Mouse (Mus musculus) testis, adult 2 months (tissue): ENCODE data around the gene Tex22. TPM values are rescaled to one million over a fixed set of nuclear protein-coding genes. Genes with fewer than 3 reads are reported as not detected.

Experiments used
- H3K27ac ChIP-seq: fragments of 200-500 bp; 2 replicates; pipeline ENCODE4 v1.5.1; 2012; ENCODE audit warnings: low read depth, low read length; ENCODE audit not compliant: control insufficient read depth, insufficient read depth
- H3K27me3 ChIP-seq: fragments of 200-500 bp; 2 replicates; pipeline ENCODE4 v1.6.1; 2012; ENCODE audit warnings: mild to moderate bottlenecking, low read length, moderate library complexity; ENCODE audit not compliant: control insufficient read depth, insufficient read depth
- H3K36me3 ChIP-seq: fragments of 200-500 bp; 2 replicates; pipeline ENCODE4 v1.6.1; 2012; ENCODE audit warnings: mild to moderate bottlenecking, low read length; ENCODE audit not compliant: control insufficient read depth, insufficient read depth
- H3K4me1 ChIP-seq: fragments of 200-500 bp; 2 replicates; pipeline ENCODE4 v1.6.1; 2012; ENCODE audit warnings: low read length; ENCODE audit not compliant: control insufficient read depth, insufficient read depth
- H3K4me3 ChIP-seq: fragments of 200-500 bp; 2 replicates; pipeline ENCODE4 v1.5.1; 2012; ENCODE audit warnings: low read depth, mild to moderate bottlenecking, low read length, moderate library complexity, mixed read lengths; ENCODE audit not compliant: control insufficient read depth
- CTCF ChIP-seq: fragments of 200-500 bp; IDR thresholded peaks from 2 replicates; pipeline ENCODE4 v1.5.1; 2012; ENCODE audit warnings: low read depth, mild to moderate bottlenecking, inconsistent platforms, low read length, moderate library complexity; ENCODE audit not compliant: control insufficient read depth, insufficient read depth, insufficient replicate concordance
- POLR2A ChIP-seq: fragments of 200-500 bp; IDR thresholded peaks from 2 replicates; pipeline ENCODE4 v1.6.1; 2012; ENCODE audit warnings: low read depth, mild to moderate bottlenecking, inconsistent platforms, low read length, moderate library complexity; ENCODE audit not compliant: control insufficient read depth
- polyA plus RNA-seq: library from polyadenylated mRNA; depleted of rRNA; stranded (reverse); fragments of >200 nt; gene quantifications from 2 replicates; pipeline ENCODE4 v1.2.3, GENCODE M21; 2012; rRNA removed

Tex22 gene
- 451 and 544 TPM in 2 replicates for polyA plus RNA-seq

DNA sequence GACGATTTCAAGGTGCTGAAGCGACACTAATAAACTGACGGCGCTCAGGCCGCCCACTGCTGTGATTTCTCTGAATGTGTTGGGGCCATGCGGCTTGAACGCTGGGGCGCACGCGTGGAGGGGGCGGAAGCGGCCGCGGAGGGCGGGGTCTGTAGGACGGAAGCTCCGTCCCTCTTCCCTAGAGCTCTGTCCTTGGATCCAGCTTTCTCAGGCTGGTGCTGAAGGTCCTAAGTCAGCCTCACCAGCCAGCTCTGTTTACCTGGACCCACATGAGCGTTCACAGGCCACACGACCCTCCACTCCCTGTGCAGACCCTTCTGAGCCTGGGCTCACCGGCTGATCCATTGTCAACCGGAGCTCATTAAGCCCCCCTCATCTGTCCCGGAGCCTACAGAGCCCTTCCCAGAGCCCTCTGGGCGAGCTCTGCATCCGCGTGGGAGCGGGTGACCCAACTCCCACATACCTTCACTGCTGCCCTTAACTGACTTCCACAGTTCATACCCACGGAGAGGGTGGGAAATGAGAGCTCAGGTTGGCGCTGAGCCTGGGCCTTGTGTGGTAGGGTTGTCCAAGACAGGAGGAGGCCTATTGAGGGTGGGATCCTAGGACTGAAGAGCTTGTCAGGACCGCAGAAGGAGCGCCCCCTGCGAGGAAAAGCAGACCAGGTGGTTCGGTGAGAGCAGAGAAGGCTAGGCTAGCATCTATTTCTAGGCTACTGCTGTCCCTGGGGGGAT, at the start of gene Tex22:
Gene Tex22 (plus strand): TSS at position 174 of the 734 bp plus-strand sequence.
- TF ChIP-seq CTCF (no peak), POLR2A (peak; percentile 78)
- Histone ChIP-seq H3K27ac (peak within 1 kb of the TSS; percentile 95), H3K4me1 (peaks cover 18% of the 10 kb centered on the region), H3K36me3 (no peaks in the 10 kb centered on the region), H3K27me3 (no peaks in the 10 kb centered on the region), H3K4me3 (peak within 1 kb of the TSS; percentile 96)

DNA sequence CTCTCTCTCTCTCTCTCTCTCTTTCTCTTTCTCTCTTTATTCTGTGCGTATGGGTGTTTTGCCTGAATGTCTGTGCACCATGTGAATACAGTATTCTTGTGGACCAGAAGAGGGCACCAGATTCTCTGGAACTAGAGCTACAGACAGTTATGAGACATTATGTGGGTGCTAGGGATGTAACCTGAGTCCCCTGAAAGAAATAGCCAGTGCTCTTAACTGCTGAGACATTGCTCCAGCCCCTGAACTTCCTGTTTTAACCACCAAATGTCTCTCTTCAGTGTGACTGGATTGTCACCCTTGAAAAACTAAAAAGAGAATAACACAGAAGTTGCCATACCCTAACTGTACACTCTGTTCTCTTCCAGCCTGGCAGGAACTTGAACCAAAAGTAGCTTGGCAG, 47.7 kb upstream of the Tex22 start:
- Histone ChIP-seq H3K36me3 (no peaks in the 10 kb centered on the region), H3K27ac (no peak overlapping the region), H3K4me1 (no peaks in the 10 kb centered on the region), H3K27me3 (no peaks in the 10 kb centered on the region), H3K4me3 (no peak overlapping the region)
- no peak for TF ChIP-seq POLR2A
- no peak for TF ChIP-seq CTCF

DNA sequence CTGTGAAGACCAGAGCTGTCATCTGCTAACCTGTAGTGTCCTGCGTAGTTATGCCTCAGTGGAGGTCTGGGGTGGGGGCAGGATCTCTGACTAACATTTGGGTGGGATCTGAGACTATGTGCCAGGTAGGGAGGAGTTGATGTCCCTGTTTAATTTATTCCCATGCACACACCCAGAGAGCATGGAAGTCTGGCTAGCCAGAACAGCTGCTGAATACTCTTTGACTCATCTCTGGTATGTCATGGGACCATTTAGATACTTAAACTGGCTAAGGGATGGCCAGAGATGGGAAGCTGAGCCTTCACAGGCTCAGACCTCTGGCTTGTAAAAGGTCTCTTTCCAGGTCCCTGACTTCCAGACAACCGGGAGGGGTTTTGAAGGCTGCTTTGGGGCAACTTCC, 46.8 kb upstream of the Tex22 start:
- peaks cover 3% of the 10 kb centered on the region; the same call in 1 of the 2 replicates for H3K4me1 ChIP-seq
- no peak overlapping the region for H3K4me3 ChIP-seq
- H3K27me3 ChIP-seq = no peaks in the 10 kb centered on the region
- TF ChIP-seq CTCF (no peak), POLR2A (no peak)
- no peaks in the 10 kb centered on the region for H3K36me3 ChIP-seq
- no peak overlapping the region for H3K27ac ChIP-seq

DNA sequence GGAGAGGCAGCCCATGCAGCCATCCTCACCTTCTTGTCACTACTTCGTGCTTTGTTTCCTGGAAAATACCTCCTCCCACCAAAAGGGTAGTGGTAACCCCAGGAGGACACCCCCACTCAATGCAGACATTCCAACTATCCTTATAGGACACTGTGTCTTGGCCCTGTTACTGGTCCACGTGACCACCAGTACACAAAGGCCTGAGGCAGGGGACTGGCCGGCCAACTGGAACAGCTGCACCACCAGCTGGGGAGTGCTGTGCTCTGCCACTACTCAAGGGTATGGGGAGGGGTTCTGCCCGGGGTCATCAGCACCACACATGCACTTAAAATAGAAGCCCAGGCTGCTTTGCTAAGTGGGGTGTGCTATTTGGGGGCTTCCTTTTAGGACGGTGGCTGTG, 46.2 kb upstream of the Tex22 start:
- H3K4me1 ChIP-seq = peaks cover 3% of the 10 kb centered on the region; the same call in 1 of the 2 replicates
- no peak overlapping the region for H3K27ac ChIP-seq
- no peak overlapping the region for H3K4me3 ChIP-seq
- no peak for TF ChIP-seq CTCF
- TF ChIP-seq POLR2A = no peak
- H3K27me3 ChIP-seq = no peaks in the 10 kb centered on the region
- no peaks in the 10 kb centered on the region for H3K36me3 ChIP-seq

DNA sequence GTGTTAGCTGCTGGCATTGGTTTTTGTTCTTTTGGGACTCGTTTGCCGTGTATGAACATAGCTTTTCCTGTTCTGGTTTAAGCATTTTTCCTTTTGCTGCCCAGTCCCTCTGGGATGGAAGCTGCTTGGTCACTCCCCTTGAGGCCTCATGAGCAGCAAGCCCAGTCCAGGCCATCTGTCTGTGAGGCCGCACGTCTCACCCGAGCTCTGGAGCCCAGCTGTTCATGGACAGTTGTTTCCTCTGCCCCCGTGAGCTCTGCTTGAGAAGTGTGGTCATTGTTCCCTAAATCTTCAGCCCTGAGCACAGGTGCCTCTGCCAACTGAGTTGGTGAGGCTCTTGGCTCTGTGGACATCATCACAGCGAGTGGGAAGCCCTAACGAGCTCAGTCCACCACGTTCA, 45.4 kb upstream of the Tex22 start:
- Histone ChIP-seq H3K27me3 (no peaks in the 10 kb centered on the region), H3K27ac (no peak overlapping the region), H3K4me1 (peaks cover 3% of the 10 kb centered on the region; the same call in 1 of the 2 replicates), H3K36me3 (no peaks in the 10 kb centered on the region), H3K4me3 (no peak overlapping the region)
- TF ChIP-seq CTCF (no peak), POLR2A (no peak)

DNA sequence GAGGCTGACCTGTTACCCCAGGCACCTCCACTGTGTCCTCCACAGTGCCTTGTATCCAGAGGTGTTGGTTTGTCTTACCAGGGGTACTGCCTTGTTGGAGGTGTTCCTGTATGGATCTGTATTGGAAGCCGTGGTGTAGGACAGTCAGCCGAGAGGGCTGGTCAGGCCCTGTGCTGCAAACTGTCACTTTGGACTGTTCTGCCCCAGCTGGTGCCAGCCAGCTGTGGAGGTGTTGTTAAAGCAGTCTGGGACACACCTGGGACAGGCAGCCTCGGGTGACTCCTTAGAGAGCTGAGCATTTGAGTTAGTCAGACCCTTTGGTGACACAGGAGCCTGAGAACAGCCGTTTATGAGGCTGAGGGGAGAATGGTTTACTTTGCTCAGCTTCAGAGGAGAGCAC, 44.3 kb upstream of the Tex22 start:
- Histone ChIP-seq H3K4me3 (no peak overlapping the region), H3K27me3 (no peaks in the 10 kb centered on the region), H3K4me1 (peaks cover 3% of the 10 kb centered on the region; the same call in 1 of the 2 replicates), H3K27ac (no peak overlapping the region), H3K36me3 (no peaks in the 10 kb centered on the region)
- TF ChIP-seq POLR2A (no peak), CTCF (no peak)

DNA sequence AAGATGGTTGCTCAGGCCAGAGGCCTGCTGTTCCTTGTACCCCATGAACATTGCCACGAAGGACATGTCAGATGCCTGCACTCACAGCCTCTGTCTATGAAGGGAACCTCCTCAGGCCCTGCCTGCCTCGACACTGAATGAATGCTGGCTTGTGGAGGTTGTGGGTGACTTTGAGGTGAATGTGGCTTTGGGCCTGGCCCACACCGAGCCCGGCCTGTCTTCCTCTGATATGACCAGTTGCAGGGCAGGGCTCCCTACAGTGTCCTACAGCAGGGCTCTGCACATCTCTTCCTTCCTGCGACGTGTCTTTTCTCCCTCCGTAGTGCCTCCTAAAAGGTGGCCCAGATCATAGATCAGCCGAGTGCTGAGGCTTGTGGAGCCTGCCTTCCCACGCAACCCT, 43.3 kb upstream of the Tex22 start:
- H3K27me3 ChIP-seq = no peaks in the 10 kb centered on the region
- TF ChIP-seq CTCF (no peak), POLR2A (no peak)
- H3K36me3 ChIP-seq = no peaks in the 10 kb centered on the region
- H3K4me1 ChIP-seq = peaks cover 3% of the 10 kb centered on the region; the same call in 1 of the 2 replicates
- H3K4me3 ChIP-seq = no peak overlapping the region
- no peak overlapping the region for H3K27ac ChIP-seq
